Mouse (Mus musculus) liver, embryonic 14.5 days (tissue): ENCODE results near the gene Rhox10.

Source experiments
- CTCF ChIP-seq: IDR thresholded peaks from 2 replicates; pipeline ENCODE4 v1.5.1; 2016; ENCODE audit warnings: antibody characterized with exemption, low read depth, control low read depth
- EP300 ChIP-seq: IDR thresholded peaks from 2 replicates; pipeline ENCODE4 v1.6.1; 2016; ENCODE audit warnings: antibody characterized with exemption, low read depth

DNA sequence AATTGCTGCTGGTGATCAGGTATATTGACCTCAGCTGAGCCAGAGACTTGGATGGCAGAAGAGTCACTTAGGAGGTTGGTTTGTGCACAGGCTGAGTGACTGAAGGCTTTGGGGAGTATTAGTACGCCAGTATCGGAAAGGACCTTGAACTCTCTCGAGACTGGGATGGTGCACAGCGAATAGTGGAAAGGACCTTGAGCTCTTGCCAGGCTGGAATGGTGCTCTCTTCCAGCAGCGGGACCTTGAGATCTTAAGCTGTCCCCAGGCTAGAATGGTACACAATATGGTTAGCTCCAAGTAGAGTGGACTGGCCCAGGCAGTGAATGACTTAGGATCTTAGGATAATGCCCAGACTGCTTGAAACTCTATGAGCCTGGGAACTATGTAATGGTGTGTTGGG, 26.6 kb upstream of the Rhox10 start:
- TF ChIP-seq CTCF, result no peak
- no peak for TF ChIP-seq EP300
